Mouse (Mus musculus): Measurements from ENCODE around the gene Dpp3. TPM values are rescaled to one million over a fixed set of nuclear protein-coding genes. Genes with fewer than 3 reads are reported as not detected.
"Not testable (repeated sequence)": the region's sequence is repeated elsewhere in the genome, so short reads cannot be mapped to it uniquely, and the experiment has no call there.

The Dpp3 gene
- polyA plus RNA-seq, 1 experiment from 2014 or later, result 44.1 TPM

DNA sequence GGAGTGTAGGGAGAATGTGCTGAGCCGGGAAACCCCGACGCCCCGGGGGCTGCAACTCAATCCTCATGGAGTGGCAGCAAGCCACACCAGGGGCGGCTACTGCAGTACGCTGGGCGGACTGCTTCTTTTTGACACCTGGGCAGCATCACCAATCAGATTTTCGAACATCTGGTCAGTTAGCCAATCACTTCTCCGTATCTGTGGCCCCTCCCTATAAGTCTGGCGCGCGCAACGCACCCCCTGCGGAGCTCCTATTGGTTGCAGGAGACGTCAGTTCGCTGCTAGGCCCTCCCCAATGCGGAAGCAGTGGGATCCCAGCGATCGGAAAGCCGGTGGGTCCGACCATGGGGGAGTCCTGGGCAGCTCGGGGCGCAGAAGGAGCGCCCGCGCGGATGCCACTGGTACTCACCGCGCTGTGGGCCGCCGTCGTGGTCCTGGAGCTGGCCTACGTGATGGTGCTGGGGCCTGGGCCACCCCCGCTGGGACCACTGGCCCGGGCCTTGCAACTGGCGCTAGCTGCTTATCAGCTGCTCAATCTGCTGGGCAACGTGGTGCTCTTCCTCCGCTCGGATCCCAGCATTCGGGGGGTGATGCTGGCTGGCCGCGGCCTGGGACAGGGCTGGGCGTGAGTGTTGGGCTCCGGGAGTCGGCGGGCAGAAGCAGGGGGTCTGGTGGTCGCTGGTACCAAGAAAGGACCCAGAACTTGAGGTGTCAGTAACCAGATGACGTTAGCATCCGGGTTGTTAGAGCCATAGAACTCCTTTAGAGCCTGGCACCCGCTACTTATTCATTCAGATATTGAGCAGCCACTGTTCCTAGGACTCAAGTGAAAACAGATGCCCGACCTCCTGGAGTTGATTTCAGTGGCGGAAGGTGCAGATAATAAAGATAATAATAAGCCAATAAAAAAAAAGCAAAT lies 49.4 kb downstream of the Dpp3 start, which contains the start of gene Zdhhc24:
Zdhhc24 (plus strand) TSS at position 264 of the 919 bp plus-strand sequence.
- no peaks in the 10 kb centered on the region for H3K9me3 ChIP-seq (replicated peaks; ENCODE audit: control insufficient read depth, low read length)
- peak within 1 kb of the TSS; percentile 81 for H3K27ac ChIP-seq (ENCODE audit: low read length)
- peak; percentile 98 for ATAC-seq (ENCODE audit: low read depth)
- H3K36me3 ChIP-seq (ENCODE audit: control insufficient read depth, insufficient read depth), result no peaks in the 10 kb centered on the region; the same call in 1 of the 2 replicates
- peak within 1 kb of the TSS; percentile 93 for H3K9ac ChIP-seq (ENCODE audit: low read depth, low read length)
- H3K4me1 ChIP-seq (ENCODE audit: control insufficient read depth, low read depth, low read length), result peaks cover 30% of the 10 kb centered on the region
- peak within 1 kb of the TSS; percentile 90 for H3K4me2 ChIP-seq (ENCODE audit: low read depth, low read length)
- H3K4me3 ChIP-seq (ENCODE audit: low read depth, low read length), result peak within 1 kb of the TSS; percentile 79
- no peaks in the 10 kb centered on the region; the same call in 1 of the 2 replicates for H3K27me3 ChIP-seq (ENCODE audit: control insufficient read depth, insufficient read depth, low read depth, low read length)
- WGBS (ENCODE audit: insufficient replicate concordance), result under 1% methylated on average over 52 of the region's 52 CpGs

- peak within 1 kb of the TSS; percentile 93 for H3K9ac ChIP-seq (ENCODE audit: low read depth, low read length)
Observed at GRCm38 (mm10) chr19:4877785-4878184, 50.3 kb downstream of the Dpp3 start, which contains the start of gene Actn3. TSS of gene Actn3 (minus strand) at chr19:4877909.

GRCm38 (mm10) chr19:4876755-4877154 lies 51.3 kb downstream of the Dpp3 start:
- H3K4me2 ChIP-seq (ENCODE audit: low read depth, low read length), result no peak overlapping the region
- 64% methylated on average over 3 of the region's 3 CpGs for WGBS (ENCODE audit: insufficient replicate concordance)
- H3K9me3 ChIP-seq (replicated peaks; ENCODE audit: control insufficient read depth, low read length), result no peaks in the 10 kb centered on the region
- no peaks in the 10 kb centered on the region for H3K36me3 ChIP-seq (ENCODE audit: control insufficient read depth, insufficient read depth)
- no peak overlapping the region for H3K4me3 ChIP-seq (ENCODE audit: low read depth, low read length)
- H3K4me1 ChIP-seq (ENCODE audit: control insufficient read depth, low read depth, low read length), result peaks cover 26% of the 10 kb centered on the region
- no peak overlapping the region for H3K9ac ChIP-seq (ENCODE audit: low read depth, low read length)
- no peak for ATAC-seq (ENCODE audit: low read depth)
- H3K27ac ChIP-seq (ENCODE audit: low read length), result no peak overlapping the region
- H3K27me3 ChIP-seq (ENCODE audit: control insufficient read depth, insufficient read depth, low read depth, low read length), result no peaks in the 10 kb centered on the region; the same call in 1 of the 2 replicates

More at GRCm38 (mm10) chr19:4877785-4878184, 50.3 kb downstream of the Dpp3 start, which contains the start of gene Actn3:
- H3K4me3 ChIP-seq (ENCODE audit: low read depth, low read length), result peak within 1 kb of the TSS; percentile 79
- 6% methylated on average over 17 of the region's 17 CpGs for WGBS (ENCODE audit: insufficient replicate concordance)
- no peaks in the 10 kb centered on the region; the same call in 1 of the 2 replicates for H3K36me3 ChIP-seq (ENCODE audit: control insufficient read depth, insufficient read depth)
- no peaks in the 10 kb centered on the region for H3K9me3 ChIP-seq (replicated peaks; ENCODE audit: control insufficient read depth, low read length)
- H3K4me2 ChIP-seq (ENCODE audit: low read depth, low read length), result peak within 1 kb of the TSS; percentile 90
- peak within 1 kb of the TSS; percentile 81 for H3K27ac ChIP-seq (ENCODE audit: low read length)
- H3K27me3 ChIP-seq (ENCODE audit: control insufficient read depth, insufficient read depth, low read depth, low read length), result no peaks in the 10 kb centered on the region; the same call in 1 of the 2 replicates
- ATAC-seq (ENCODE audit: low read depth), result no peak
- peaks cover 26% of the 10 kb centered on the region for H3K4me1 ChIP-seq (ENCODE audit: control insufficient read depth, low read depth, low read length)

DNA sequence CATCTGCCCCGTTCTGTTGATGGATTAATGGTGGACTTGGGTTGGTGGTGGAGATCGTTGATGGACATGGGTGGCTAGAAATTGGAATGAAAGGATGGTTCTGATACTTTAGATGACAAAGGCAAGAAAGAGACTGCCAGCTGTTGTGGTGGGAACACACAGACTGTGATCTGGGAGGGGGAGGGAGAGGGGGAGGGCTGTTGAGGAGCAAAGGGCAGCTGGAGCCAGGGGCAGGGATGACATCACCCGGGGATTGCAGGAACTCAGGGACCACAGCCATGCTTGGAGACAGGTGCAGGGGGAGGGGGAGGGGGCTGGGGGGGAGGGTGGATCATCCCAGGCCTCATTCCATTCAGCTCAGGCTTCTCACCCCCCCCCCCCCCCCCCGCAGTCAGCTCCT lies 51.8 kb downstream of the Dpp3 start:
- Histone ChIP-seq H3K9ac (ENCODE audit: low read depth, low read length) (no peak overlapping the region), H3K4me2 (ENCODE audit: low read depth, low read length) (no peak overlapping the region), H3K36me3 (ENCODE audit: control insufficient read depth, insufficient read depth) (no peaks in the 10 kb centered on the region), H3K27ac (ENCODE audit: low read length) (no peak overlapping the region), H3K27me3 (ENCODE audit: control insufficient read depth, insufficient read depth, low read depth, low read length) (no peaks in the 10 kb centered on the region; the same call in 1 of the 2 replicates), H3K4me1 (ENCODE audit: control insufficient read depth, low read depth, low read length) (peaks cover 22% of the 10 kb centered on the region), H3K9me3 (replicated peaks; ENCODE audit: control insufficient read depth, low read length) (no peaks in the 10 kb centered on the region), H3K4me3 (ENCODE audit: low read depth, low read length) (no peak overlapping the region)
- WGBS (ENCODE audit: insufficient replicate concordance), result 52% methylated on average over 3 of the region's 4 CpGs
- ATAC-seq (ENCODE audit: low read depth), result no peak

GRCm38 (mm10) chr19:4874613-4875012 lies 53.5 kb downstream of the Dpp3 start:
- 71% methylated on average over 1 of the region's 1 CpGs for WGBS (ENCODE audit: insufficient replicate concordance)
- H3K4me3 ChIP-seq (ENCODE audit: low read depth, low read length); H3K27me3 ChIP-seq (ENCODE audit: control insufficient read depth, insufficient read depth, low read depth, low read length); H3K27ac ChIP-seq (ENCODE audit: low read length); ATAC-seq (ENCODE audit: low read depth); H3K9ac ChIP-seq (ENCODE audit: low read depth, low read length); H3K36me3 ChIP-seq (ENCODE audit: control insufficient read depth, insufficient read depth); H3K9me3 ChIP-seq (replicated peaks; ENCODE audit: control insufficient read depth, low read length); H3K4me2 ChIP-seq (ENCODE audit: low read depth, low read length): not testable (repeated sequence)
- H3K4me1 ChIP-seq (ENCODE audit: control insufficient read depth, low read depth, low read length), result peaks cover 16% of the 10 kb centered on the region

DNA sequence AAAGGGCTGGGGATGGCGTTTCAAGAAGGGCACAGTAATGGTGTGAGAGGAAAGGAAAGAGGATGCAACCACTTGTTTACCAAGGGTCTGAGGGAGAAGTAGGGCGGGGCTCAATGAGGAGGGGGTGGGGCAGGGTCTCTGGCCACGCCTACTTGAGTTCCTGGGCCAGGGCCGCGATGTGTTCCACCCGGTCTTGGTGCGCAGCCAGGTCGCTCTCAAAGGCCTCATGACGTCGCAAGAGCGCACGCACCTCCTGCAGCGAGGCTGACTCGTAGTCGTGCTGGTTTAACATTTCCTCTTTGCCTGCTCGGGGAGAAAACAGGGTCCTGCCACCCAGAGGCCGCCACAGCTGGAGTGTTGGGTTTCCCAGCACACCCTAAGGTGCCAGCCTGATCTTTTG lies 62.9 kb downstream of the Dpp3 start:
- Histone ChIP-seq H3K27ac (ENCODE audit: low read length) (no peak overlapping the region), H3K4me3 (ENCODE audit: low read depth, low read length) (no peak overlapping the region), H3K9ac (ENCODE audit: low read depth, low read length) (no peak overlapping the region), H3K4me2 (ENCODE audit: low read depth, low read length) (no peak overlapping the region; the same call in 1 of the 2 replicates), H3K27me3 (ENCODE audit: control insufficient read depth, insufficient read depth, low read depth, low read length) (peaks cover 43% of the 10 kb centered on the region), H3K36me3 (ENCODE audit: control insufficient read depth, insufficient read depth) (no peaks in the 10 kb centered on the region), H3K4me1 (ENCODE audit: control insufficient read depth, low read depth, low read length) (peaks cover 15% of the 10 kb centered on the region), H3K9me3 (replicated peaks; ENCODE audit: control insufficient read depth, low read length) (no peaks in the 10 kb centered on the region)
- ATAC-seq (ENCODE audit: low read depth), result no peak
- 5% methylated on average over 17 of the region's 17 CpGs for WGBS (ENCODE audit: insufficient replicate concordance)

DNA sequence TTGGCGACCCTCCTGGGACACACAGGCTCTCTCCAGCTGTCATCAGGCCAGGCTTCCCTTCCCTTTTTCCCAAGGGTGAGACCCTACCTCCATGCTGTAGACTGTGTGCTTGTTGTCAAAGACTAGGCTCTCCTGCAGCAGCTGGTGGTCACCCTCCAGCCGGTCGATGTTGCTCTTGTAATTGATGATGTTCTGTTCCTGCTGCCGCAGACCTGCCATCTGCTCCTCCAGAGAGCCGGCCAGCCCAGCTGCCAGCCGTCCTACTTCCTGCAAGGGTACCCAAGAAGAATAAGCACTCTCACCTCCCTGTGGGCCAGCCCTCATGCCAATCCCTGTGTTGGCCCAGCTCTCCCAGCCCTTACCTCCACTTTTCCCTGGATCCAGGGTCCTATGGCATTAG lies 65.0 kb downstream of the Dpp3 start:
- 71% methylated on average over 6 of the region's 6 CpGs for WGBS (ENCODE audit: insufficient replicate concordance)
- Histone ChIP-seq H3K4me2 (ENCODE audit: low read depth, low read length) (no peak overlapping the region), H3K27me3 (ENCODE audit: control insufficient read depth, insufficient read depth, low read depth, low read length) (peaks cover 38% of the 10 kb centered on the region), H3K4me1 (ENCODE audit: control insufficient read depth, low read depth, low read length) (peaks cover 28% of the 10 kb centered on the region), H3K4me3 (ENCODE audit: low read depth, low read length) (no peak overlapping the region), H3K9ac (ENCODE audit: low read depth, low read length) (no peak overlapping the region), H3K36me3 (ENCODE audit: control insufficient read depth, insufficient read depth) (no peaks in the 10 kb centered on the region), H3K9me3 (replicated peaks; ENCODE audit: control insufficient read depth, low read length) (no peaks in the 10 kb centered on the region), H3K27ac (ENCODE audit: low read length) (no peak overlapping the region)
- no peak for ATAC-seq (ENCODE audit: low read depth)

- WGBS (ENCODE audit: insufficient replicate concordance), result 25% methylated on average over 6 of the region's 6 CpGs
- Histone ChIP-seq H3K4me1 (ENCODE audit: control insufficient read depth, low read depth, low read length) (peaks cover 43% of the 10 kb centered on the region), H3K4me3 (ENCODE audit: low read depth, low read length) (peak overlapping the region; percentile 24), H3K36me3 (ENCODE audit: control insufficient read depth, insufficient read depth) (no peaks in the 10 kb centered on the region), H3K4me2 (ENCODE audit: low read depth, low read length) (peak overlapping the region; percentile 65), H3K9ac (ENCODE audit: low read depth, low read length) (peak overlapping the region; percentile 52), H3K27ac (ENCODE audit: low read length) (peak overlapping the region; percentile 85), H3K27me3 (ENCODE audit: control insufficient read depth, insufficient read depth, low read depth, low read length) (peaks cover 32% of the 10 kb centered on the region), H3K9me3 (replicated peaks; ENCODE audit: control insufficient read depth, low read length) (no peaks in the 10 kb centered on the region)
- ATAC-seq (ENCODE audit: low read depth), result peak; percentile 99
Observed at GRCm38 (mm10) chr19:4859081-4859480, 69.0 kb downstream of the Dpp3 start.
